Mouse (Mus musculus) lung, embryonic 14.5 days (tissue): ENCODE data around the gene Atmin. TPM values are rescaled to one million over a fixed set of nuclear protein-coding genes. Genes with fewer than 3 reads are reported as not detected.

Experiments
- ATAC-seq: fragments of 200-750 bp; cut with Nextera tagmentation; 2 replicates; pipeline ENCODE4 v1.8.0; 2017; ENCODE audit warnings: mild to moderate bottlenecking, moderate TSS enrichment, moderate library complexity; ENCODE audit not compliant: insufficient read depth
- DNase-seq: peaks from one replicate; pipeline ENCODE4 v3.0.0-alpha.2; 2015
- H3K27ac ChIP-seq: fragments of 300-500 bp; sonication (generic); 2 replicates; pipeline ENCODE4 v1.5.1; 2014; ENCODE audit warnings: low read depth, mild to moderate bottlenecking, moderate library complexity
- H3K27me3 ChIP-seq: fragments of 300-500 bp; sonication (generic); 2 replicates; pipeline ENCODE4 v1.6.1; 2014; ENCODE audit warnings: low read length, control low read depth; ENCODE audit not compliant: insufficient read depth
- H3K36me3 ChIP-seq: fragments of 300-500 bp; sonication (generic); 2 replicates; pipeline ENCODE4 v1.6.1; 2014; ENCODE audit warnings: control low read depth; ENCODE audit not compliant: insufficient read depth
- H3K4me1 ChIP-seq: fragments of 300-500 bp; sonication (generic); 2 replicates; pipeline ENCODE4 v1.6.1; 2014; ENCODE audit warnings: antibody characterized with exemption, control low read depth; ENCODE audit not compliant: insufficient read depth
- H3K4me2 ChIP-seq: fragments of 300-500 bp; sonication (generic); 2 replicates; pipeline ENCODE4 v1.6.1; 2014; ENCODE audit warnings: mild to moderate bottlenecking
- H3K4me3 ChIP-seq: fragments of 300-500 bp; sonication (generic); 2 replicates; pipeline ENCODE4 v1.5.1; 2014; ENCODE audit warnings: low read depth, low read length
- H3K9ac ChIP-seq: fragments of 300-500 bp; sonication (generic); 2 replicates; pipeline ENCODE4 v1.6.1; 2014
- H3K9me3 ChIP-seq: fragments of 300-500 bp; sonication (generic); 2 replicates; pipeline ENCODE4 v1.6.1; 2016; ENCODE audit warnings: low read depth, low read length, control low read depth
- CTCF ChIP-seq: IDR thresholded peaks from 2 replicates; pipeline ENCODE4 v1.5.1; 2016; ENCODE audit warnings: antibody characterized with exemption, low read depth
- WGBS: fragments of 180-500 bp; shearing (Covaris S2); extraction: QIAGEN DNeasy Blood & Tissue Kit; methylation state at CpG from one replicate; pipeline ENCODE4 v1.1.7; 2014; 5-methylcytosine and 5-hydroxymethylcytosine counted together
- polyA plus RNA-seq: library from polyadenylated mRNA; unstranded; fragments of >200 nt; fragmentation: Nextera tagmentation; extraction: Ambion mirVana; gene quantifications from 2 replicates; pipeline ENCODE4 v1.2.1, GENCODE M21; 2014

Gene Atmin
- polyA plus RNA-seq, 1 experiment from 2014 or later: 15.8 TPM

GRCm38 (mm10) chr8:116942284-116943058, 722 bp upstream of the Atmin start:
- H3K9me3 ChIP-seq: no peaks in the 10 kb centered on the region
- peak overlapping the region; percentile 96 for H3K4me2 ChIP-seq
- no peaks in the 10 kb centered on the region for H3K27me3 ChIP-seq
- H3K4me3 ChIP-seq: 0 out of 2 replicates have a peak overlapping the region, but pooled peaks have one; percentile 95
- H3K9ac ChIP-seq: no peak overlapping the region
- H3K4me1 ChIP-seq: 0 out of 2 replicates have a peak, but pooled peaks cover 4% of the 10 kb centered on the region
- DNase-seq (peak; percentile 24), ATAC-seq (no peak)
- 63% methylated on average over 12 of the region's 12 CpGs for WGBS
- H3K27ac ChIP-seq: no peak overlapping the region
- no peak for TF ChIP-seq CTCF
- peaks cover 17% of the 10 kb centered on the region; the same call in 1 of the 2 replicates for H3K36me3 ChIP-seq

- 0 out of 2 replicates have a peak, but pooled peaks cover 10% of the 10 kb centered on the region for H3K36me3 ChIP-seq
- under 1% methylated on average over 62 of the region's 62 CpGs for WGBS
- no peak for TF ChIP-seq CTCF
- DNase-seq: peak; percentile 41
- H3K9me3 ChIP-seq: no peaks in the 10 kb centered on the region
- peak overlapping the region; percentile 89 for H3K9ac ChIP-seq
- peak overlapping the region; percentile 95 for H3K4me3 ChIP-seq
- peak; percentile 73 for ATAC-seq
- no peaks in the 10 kb centered on the region for H3K27me3 ChIP-seq
- H3K27ac ChIP-seq: no peak overlapping the region
- H3K4me2 ChIP-seq: peak overlapping the region; percentile 96
- H3K4me1 ChIP-seq: 0 out of 2 replicates have a peak, but pooled peaks cover 4% of the 10 kb centered on the region
Measured at GRCm38 (mm10) chr8:116943555-116944384, 577 bp downstream of the Atmin start.

- Histone ChIP-seq H3K9ac (peak overlapping the region; percentile 89; the same call in 1 of the 2 replicates), H3K9me3 (no peaks in the 10 kb centered on the region), H3K4me1 (0 out of 2 replicates have a peak, but pooled peaks cover 4% of the 10 kb centered on the region), H3K4me2 (peak overlapping the region; percentile 96), H3K27me3 (no peaks in the 10 kb centered on the region), H3K27ac (no peak overlapping the region), H3K4me3 (peak overlapping the region; percentile 95), H3K36me3 (0 out of 2 replicates have a peak, but pooled peaks cover 10% of the 10 kb centered on the region)
- no peak for TF ChIP-seq CTCF
- WGBS: 12% methylated on average over 4 of the region's 4 CpGs
- no peak for DNase-seq
- no peak for ATAC-seq
Measured at GRCm38 (mm10) chr8:116944385-116944696, 1.1 kb downstream of the Atmin start.

GRCm38 (mm10) chr8:116945169-116945910, 2.1 kb downstream of the Atmin start:
- Histone ChIP-seq H3K9me3 (no peaks in the 10 kb centered on the region), H3K36me3 (0 out of 2 replicates have a peak, but pooled peaks cover 9% of the 10 kb centered on the region), H3K27me3 (no peaks in the 10 kb centered on the region), H3K9ac (no peak overlapping the region), H3K4me2 (0 out of 2 replicates have a peak overlapping the region, but pooled peaks have one; percentile 96), H3K4me3 (no peak overlapping the region), H3K4me1 (0 out of 2 replicates have a peak, but pooled peaks cover 4% of the 10 kb centered on the region), H3K27ac (0 out of 2 replicates have a peak overlapping the region, but pooled peaks have one; percentile 12)
- 71% methylated on average over 9 of the region's 9 CpGs for WGBS
- no peak for TF ChIP-seq CTCF
- DNase-seq (no peak), ATAC-seq (no peak)

- Histone ChIP-seq H3K4me2 (peak overlapping the region; percentile 32), H3K9ac (peak overlapping the region; percentile 9; the same call in 1 of the 2 replicates)
Measured at GRCm38 (mm10) chr8:116946268-116946838, 3.2 kb downstream of the Atmin start.

GRCm38 (mm10) chr8:116946851-116947250, 3.7 kb downstream of the Atmin start:
- Histone ChIP-seq H3K9me3 (no peaks in the 10 kb centered on the region), H3K9ac (no peak overlapping the region), H3K27me3 (no peaks in the 10 kb centered on the region), H3K36me3 (no peaks in the 10 kb centered on the region), H3K27ac (no peak overlapping the region), H3K4me1 (0 out of 2 replicates have a peak, but pooled peaks cover 7% of the 10 kb centered on the region), H3K4me3 (no peak overlapping the region), H3K4me2 (peak overlapping the region; percentile 32; the same call in 1 of the 2 replicates)
- 83% methylated on average over 6 of the region's 6 CpGs for WGBS
- TF ChIP-seq CTCF: no peak
- DNase-seq: no peak
- no peak for ATAC-seq

More at GRCm38 (mm10) chr8:116946268-116946838, 3.2 kb downstream of the Atmin start:
- H3K9me3 ChIP-seq: no peaks in the 10 kb centered on the region
- DNase-seq (no peak), ATAC-seq (no peak)
- H3K36me3 ChIP-seq: no peaks in the 10 kb centered on the region
- H3K4me3 ChIP-seq: no peak overlapping the region
- TF ChIP-seq CTCF: no peak
- H3K27ac ChIP-seq: peak overlapping the region; percentile 30; the same call in 1 of the 2 replicates
- H3K27me3 ChIP-seq: no peaks in the 10 kb centered on the region
- 66% methylated on average over 21 of the region's 21 CpGs for WGBS
- H3K4me1 ChIP-seq: 0 out of 2 replicates have a peak, but pooled peaks cover 7% of the 10 kb centered on the region
